Mouse (Mus musculus) gastrocnemius, postnatal 14 days (tissue): ENCODE results near the gene Pmf1. TPM values are rescaled to one million over a fixed set of nuclear protein-coding genes. Genes with fewer than 3 reads are reported as not detected.

ENCODE experiments used
- DNase-seq: peaks from one replicate; pipeline ENCODE4 v3.0.0; 2021; ENCODE audit warnings: mixed read lengths
- intact Hi-C: fragments of 180-260 bp; cut with DNase I; formaldehyde crosslinking; loops from one replicate; pipeline ENCODE4 v1.15.1; 2025; ENCODE audit warnings: low total_unique reads
- microRNA-seq, 2 experiments: library from miRNA; unstranded; fragments of <30 nt; microRNA quantifications; one replicate each; pipeline ENCODE4 v1.2.0; 2021
- total RNA-seq, 2 experiments: library from RNA; stranded (reverse); gene quantifications; 2 replicates each; pipeline ENCODE4 v1.2.3; 2021

Pmf1 gene
- total RNA-seq, 2 experiments from 2014 or later, result 30.1 to 31.9 TPM

DNA sequence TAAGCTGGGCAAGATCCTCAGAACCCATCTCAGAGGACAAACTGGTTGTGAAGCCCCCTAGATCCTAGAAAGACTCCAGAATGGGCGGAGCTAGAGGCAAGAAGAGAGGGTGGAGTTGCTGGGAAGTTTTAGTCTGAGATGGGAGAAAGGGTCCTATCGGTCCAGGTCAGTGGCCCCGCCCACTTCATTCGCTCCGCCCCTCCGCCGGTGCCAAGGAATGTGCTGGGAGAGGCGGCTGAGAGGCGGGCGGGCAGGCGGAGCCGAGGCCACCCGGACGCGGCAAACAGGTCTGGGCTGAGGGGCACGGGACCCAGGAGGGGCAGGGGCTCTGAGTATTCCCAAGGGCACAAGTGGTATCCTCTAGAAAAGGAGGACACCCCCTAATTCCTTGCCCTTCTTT lies 45.8 kb downstream of the Pmf1 start, which contains the start of gene Paqr6:
TSS of gene Paqr6 (plus strand) at position 248 of the 400 bp plus-strand sequence.
- intact Hi-C loops, result no loop called here
- peak; percentile 75 for DNase-seq

GRCm38 (mm10) chr3:88363700-88364099 lies 46.4 kb downstream of the Pmf1 start:
- intact Hi-C loops, result no loop called here
- DNase-seq, result no peak

GRCm38 (mm10) chr3:88361612-88362313 lies 48.4 kb downstream of the Pmf1 start:
- intact Hi-C loops, result no loop called here
- no peak for DNase-seq

- intact Hi-C loops, result no loop called here
- no peak for DNase-seq
Observed at GRCm38 (mm10) chr3:88361096-88361495, 49.0 kb downstream of the Pmf1 start.

DNA sequence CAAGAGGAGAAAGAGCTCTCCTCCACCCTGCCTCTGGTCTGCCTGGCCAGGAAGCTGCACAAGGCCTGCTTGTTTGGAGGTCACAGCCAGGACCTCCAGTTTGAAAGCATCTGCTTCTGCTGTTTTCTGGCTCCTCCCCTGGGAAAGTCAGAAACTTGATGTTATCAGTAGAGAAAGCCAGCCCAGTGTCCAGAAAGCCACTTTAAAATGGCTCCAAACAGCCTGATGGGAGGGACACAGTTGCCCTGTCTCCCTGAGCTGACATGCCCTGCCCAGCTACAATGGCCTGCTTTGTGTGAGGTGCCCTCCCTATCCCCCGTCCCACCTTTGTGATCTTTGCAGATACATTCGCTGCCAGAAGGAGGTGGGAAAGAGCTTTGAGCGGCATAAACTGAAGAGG lies 50.1 kb downstream of the Pmf1 start:
- intact Hi-C loops, result no loop called here
- DNase-seq, result no peak

DNA sequence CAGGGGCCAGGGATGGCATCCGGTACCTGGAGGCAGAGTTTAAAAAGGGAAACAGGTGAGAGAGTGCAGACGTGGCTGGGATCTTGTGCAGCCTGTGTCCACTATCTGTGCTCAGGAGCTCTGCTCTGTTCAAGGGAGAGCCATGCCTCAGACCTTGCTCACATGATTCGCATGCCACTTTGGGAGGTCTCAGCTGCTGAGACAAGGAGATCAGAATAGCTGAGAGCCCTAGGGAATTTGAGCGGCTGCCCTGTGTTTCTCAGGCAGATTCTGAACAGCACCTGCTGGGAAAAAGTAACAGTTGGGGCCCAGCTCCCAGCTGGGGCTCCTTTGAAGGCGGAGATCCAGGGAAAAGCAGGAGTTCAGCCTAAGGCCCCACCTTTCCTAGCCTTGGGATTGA lies 50.5 kb downstream of the Pmf1 start:
- DNase-seq, result no peak
- intact Hi-C loops, result no loop called here

GRCm38 (mm10) chr3:88354396-88355165 lies 55.5 kb downstream of the Pmf1 start:
- DNase-seq, result no peak
- intact Hi-C loops, result no loop called here

DNA sequence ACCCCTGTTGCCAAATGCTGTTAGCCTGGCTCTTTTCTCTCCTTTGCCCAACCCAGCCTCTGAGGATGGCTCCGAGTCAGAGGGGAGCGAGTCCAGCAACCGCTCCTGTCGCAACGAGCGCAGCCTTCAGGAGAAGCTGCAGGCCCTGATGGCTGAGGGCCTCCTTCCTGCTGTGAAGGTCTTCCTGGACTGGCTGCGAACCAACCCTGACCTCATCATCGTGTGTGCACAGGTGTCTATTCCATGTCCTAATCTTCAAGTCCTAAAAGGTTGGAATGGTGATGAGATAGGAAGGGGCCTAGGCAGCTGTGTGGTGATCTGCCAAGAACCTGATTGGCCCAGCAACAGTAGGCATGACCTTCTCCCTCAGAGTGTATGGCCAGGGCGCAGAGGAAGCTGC lies 57.2 kb downstream of the Pmf1 start:
- intact Hi-C loops, result no loop called here
- DNase-seq, result no peak

DNA sequence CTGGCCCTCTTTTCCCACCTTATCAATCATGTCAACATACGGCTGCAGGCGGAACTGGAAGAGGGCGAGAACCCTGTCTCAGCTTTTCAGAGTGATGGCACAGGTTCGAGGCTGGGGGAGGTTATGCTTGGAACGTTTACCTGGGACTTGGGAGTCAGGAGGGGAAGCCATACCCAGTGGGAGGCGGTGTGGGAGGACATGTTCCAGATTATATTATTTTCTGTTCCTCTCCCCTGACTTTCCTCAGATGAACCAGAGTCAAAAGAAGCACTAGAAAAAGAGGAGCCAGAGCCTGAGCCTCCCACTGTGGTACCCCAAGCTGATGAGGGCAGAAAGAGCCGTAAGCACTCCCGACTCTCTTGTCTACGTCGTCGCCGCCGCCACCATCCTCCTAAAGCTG lies 59.4 kb downstream of the Pmf1 start:
- intact Hi-C loops, result no loop called here
- DNase-seq, result no peak

Small RNA genes within 50 kb of the gene (microRNA-seq; reads per million reads assigned to microRNA genes)
- 0 reads per million in 2 experiments for gene Mir7011

Other genes with a start within 250 kb of the Pmf1 start
- not detected for gene Rhbg, start 155.6 kb downstream of the Pmf1 start, total RNA-seq
- gene Gm38392, start 123.1 kb downstream of the Pmf1 start, total RNA-seq, result under 1 TPM; 0.35 to 0.44 TPM
- gene Tsacc, start 113.3 kb downstream of the Pmf1 start, total RNA-seq, result 1 to 10 TPM; 5.8 to 8.5 TPM
- 100 to 1,000 TPM; 132 to 151 TPM for gene Cct3, start 113.2 kb downstream of the Pmf1 start, total RNA-seq
- gene Glmp, start 85.3 kb downstream of the Pmf1 start, total RNA-seq, result 10 to 100 TPM; 50.4 to 52.3 TPM
- gene Tmem79, start 74.2 kb downstream of the Pmf1 start, total RNA-seq, result 1 to 10 TPM; 1.8 to 2.1 TPM
- gene Smg5, start 74.1 kb downstream of the Pmf1 start, total RNA-seq, result 10 to 100 TPM; 29.2 to 32.4 TPM
- 1 to 10 TPM in 1 of 2 experiments, under 1 TPM in 1; 0.22 to 1.5 TPM for gene Paqr6, start 45.7 kb downstream of the Pmf1 start, total RNA-seq
- gene Bglap3, start 37.6 kb downstream of the Pmf1 start, total RNA-seq, result not detected
- gene Bglap2, start 31.6 kb downstream of the Pmf1 start, total RNA-seq, result not detected
- not detected for gene Bglap, start 25.9 kb downstream of the Pmf1 start, total RNA-seq
- 10 to 100 TPM; 11.4 to 11.9 TPM for gene Slc25a44, start 14.8 kb upstream of the Pmf1 start, total RNA-seq
- 1 to 10 TPM; 2.1 to 2.2 TPM for gene Sema4a, start 50.9 kb upstream of the Pmf1 start, total RNA-seq
- 100 to 1,000 TPM; 125 to 161 TPM for gene Lmna, start 99.6 kb upstream of the Pmf1 start, total RNA-seq
- 1 to 10 TPM in 1 of 2 experiments, under 1 TPM in 1; 0.64 to 1.6 TPM for gene Mex3a, start 122.1 kb upstream of the Pmf1 start, total RNA-seq
- gene Rab25, start 138.0 kb upstream of the Pmf1 start, total RNA-seq, result not detected
- 10 to 100 TPM; 78.3 to 80.4 TPM for gene Lamtor2, start 142.7 kb upstream of the Pmf1 start, total RNA-seq
- gene Ubqln4, start 143.4 kb upstream of the Pmf1 start, total RNA-seq, result 10 to 100 TPM; 42.0 to 45.5 TPM
- gene Ssr2, start 165.5 kb upstream of the Pmf1 start, total RNA-seq, result 10 to 100 TPM; 80.7 to 98.2 TPM
- gene Arhgef2, start 195.6 kb upstream of the Pmf1 start, total RNA-seq, result 10 to 100 TPM; 42.5 to 48.1 TPM
- gene Rxfp4, start 242.8 kb upstream of the Pmf1 start, total RNA-seq, result not detected